In the genomic region with DNA sequence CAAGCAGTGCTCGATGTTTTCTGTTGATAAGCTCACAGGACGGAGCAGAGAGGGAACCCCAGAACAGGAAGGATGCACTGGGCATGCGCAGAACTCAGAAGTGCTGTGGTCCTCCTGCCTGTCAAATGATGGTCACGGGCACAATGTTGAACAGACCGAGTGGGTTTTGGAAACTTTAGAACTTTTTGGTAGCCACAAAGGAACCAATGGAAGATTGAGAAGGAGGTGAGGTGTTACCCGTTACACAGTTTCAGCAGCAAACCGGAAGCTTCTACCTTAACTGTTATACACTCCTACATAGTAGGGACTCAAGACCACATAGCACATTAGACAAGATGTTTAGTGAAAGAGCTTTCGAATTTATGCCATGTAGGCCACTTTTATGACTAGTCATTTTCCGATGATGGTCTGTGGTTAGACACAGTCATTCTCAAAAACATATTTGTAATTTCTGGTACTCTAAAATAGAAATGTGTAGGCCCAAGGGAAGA, we compare ENCODE assay signal across 1 mouse cellular context.
TF ChIP-seq lines count a peak whose summit lies in the region.

No protein-coding gene starts in this region.

TF ChIP-seq in CH12.LX, 34 proteins besides CTCF, POLR2A, EP300 and RAD21 (continued from another document):
- TF ChIP-seq MAZ (IDR thresholded peaks at IDR 0.05; ENCODE audit: low read depth, low read length): no peak
- peak; percentile 19; the same call in 1 of the 2 replicates for TF ChIP-seq TCF12 (IDR thresholded peaks at IDR 0.05; ENCODE audit: low read depth, low read length)
- no peak for TF ChIP-seq ZMIZ1 (IDR thresholded peaks at IDR 0.05; ENCODE audit: low read depth, low read length)
- TF ChIP-seq IRF4 (IDR thresholded peaks at IDR 0.05; ENCODE audit: low read depth, low read length): peak; percentile 93
- no peak for TF ChIP-seq E2F4 (IDR thresholded peaks at IDR 0.05; ENCODE audit: insufficient replicate concordance, low read depth, low read length)
- TF ChIP-seq BHLHE40 (IDR thresholded peaks at IDR 0.05; ENCODE audit: low read depth, low read length): peak; percentile 68
- TF ChIP-seq KAT2A (IDR thresholded peaks at IDR 0.05; ENCODE audit: insufficient replicate concordance, low read length): no peak
